Mouse (Mus musculus) myocyte (in vitro differentiated cells): ENCODE results near the gene Aen. TPM values are rescaled to one million over a fixed set of nuclear protein-coding genes. Genes with fewer than 3 reads are reported as not detected.

ENCODE experiments used
- H3K27me3 ChIP-seq: one replicate; pipeline ENCODE4 v1.6.1; 2011; ENCODE audit not compliant: control insufficient read depth, insufficient read depth, insufficient read length
- H3K36me3 ChIP-seq: one replicate; pipeline ENCODE4 v1.6.1; 2011; ENCODE audit not compliant: control insufficient read depth, insufficient read depth
- H3K4me2 ChIP-seq: one replicate; pipeline ENCODE4 v1.6.1; 2011; ENCODE audit warnings: low read depth, control low read depth
- H3K4me3 ChIP-seq: one replicate; pipeline ENCODE4 v1.5.1; 2011; ENCODE audit warnings: mild to moderate bottlenecking, control low read depth, moderate library complexity
- H3K79me2 ChIP-seq: one replicate; pipeline ENCODE4 v1.6.1; 2011; ENCODE audit not compliant: control insufficient read depth, insufficient read depth
- H3ac ChIP-seq: one replicate; pipeline ENCODE4 v1.6.1; 2011; ENCODE audit not compliant: control insufficient read depth, insufficient read length
- CEBPB ChIP-seq: IDR thresholded peaks from 2 replicates; pipeline ENCODE4 v1.6.1; 2011; ENCODE audit warnings: mild to moderate bottlenecking, moderate library complexity; ENCODE audit not compliant: poor library complexity, insufficient read depth, severe bottlenecking
- E2F4 ChIP-seq: IDR thresholded peaks from one replicate; pipeline ENCODE4 v1.6.1; 2011; ENCODE audit warnings: mild to moderate bottlenecking, control low read depth, moderate library complexity; ENCODE audit not compliant: insufficient read depth
- MAX ChIP-seq: IDR thresholded peaks from one replicate; pipeline ENCODE4 v1.6.1; 2011; ENCODE audit warnings: low read depth, mild to moderate bottlenecking, control low read depth
- MYOD1 ChIP-seq, 3 experiments: IDR thresholded peaks; one replicate each; pipeline ENCODE4 v1.6.1; 2011; ENCODE audit warnings: control low read depth in 2 of 3, low read depth in 2 of 3, mild to moderate bottlenecking in 2 of 3, moderate library complexity in 1 of 3; ENCODE audit not compliant: insufficient read length in 2 of 3, control insufficient read depth in 1 of 3
- MYOG ChIP-seq, 3 experiments: IDR thresholded peaks; one replicate each; pipeline ENCODE4 v1.6.1; 2011; ENCODE audit warnings: control low read depth in 2 of 3, low read depth in 2 of 3, mild to moderate bottlenecking in 2 of 3; ENCODE audit not compliant: insufficient read length in 2 of 3, control insufficient read depth in 1 of 3, insufficient read depth in 1 of 3
- POLR2A ChIP-seq: IDR thresholded peaks from one replicate; pipeline ENCODE4 v1.6.1; 2011; ENCODE audit warnings: low read depth, mild to moderate bottlenecking, control low read depth, moderate library complexity; ENCODE audit not compliant: insufficient read length
- POLR2AphosphoS2 ChIP-seq: IDR thresholded peaks from one replicate; pipeline ENCODE4 v1.6.1; 2011; ENCODE audit warnings: low read depth, control low read depth; ENCODE audit not compliant: insufficient read length
- REST ChIP-seq: IDR thresholded peaks from one replicate; pipeline ENCODE4 v1.6.1; 2011; ENCODE audit warnings: mild to moderate bottlenecking, control low read depth, moderate library complexity; ENCODE audit not compliant: insufficient read depth, insufficient read length
- SRF ChIP-seq: IDR thresholded peaks from one replicate; pipeline ENCODE4 v1.6.1; 2011; ENCODE audit warnings: low read depth; ENCODE audit not compliant: control insufficient read depth, insufficient read length
- TCF12 ChIP-seq: IDR thresholded peaks from one replicate; pipeline ENCODE4 v1.6.1; 2011; ENCODE audit warnings: mild to moderate bottlenecking, control low read depth; ENCODE audit not compliant: poor library complexity, insufficient read depth, severe bottlenecking
- TCF3 ChIP-seq: IDR thresholded peaks from one replicate; pipeline ENCODE4 v1.6.1; 2011; ENCODE audit warnings: low read depth, control low read depth; ENCODE audit not compliant: insufficient read length
- USF1 ChIP-seq: IDR thresholded peaks from one replicate; pipeline ENCODE4 v1.6.1; 2011; ENCODE audit warnings: low read depth, mild to moderate bottlenecking, control low read depth, moderate library complexity
- polyA plus RNA-seq: library from polyadenylated mRNA; unstranded; fragments of >200 nt; fragmentation: generic; extraction: Trizol; gene quantifications from one replicate; pipeline ENCODE4 v1.2.1, GENCODE M21; 2012; ENCODE audit warnings: missing spikeins

Aen gene
- polyA plus RNA-seq, 1 experiment, result 52.8 TPM

GRCm38 (mm10) chr7:78927266-78927665 lies 31.6 kb downstream of the Aen start:
- peaks cover 5% of the 10 kb centered on the region for H3K27me3 ChIP-seq
- no peak for TF ChIP-seq MYOD1 (IDR thresholded peaks at IDR 0.05; ENCODE audit: control insufficient read depth in 1 of 3, insufficient read length in 2 of 3, low read depth in 2 of 3)
- TF ChIP-seq USF1, result no peak
- TF ChIP-seq POLR2A, result no peak
- TF ChIP-seq CEBPB, result no peak
- no peak for TF ChIP-seq E2F4
- TF ChIP-seq MYOG (IDR thresholded peaks at IDR 0.05; ENCODE audit: control insufficient read depth in 1 of 3, insufficient read depth in 1 of 3, insufficient read length in 2 of 3, low read depth in 2 of 3), result no peak
- TF ChIP-seq MAX, result no peak
- TF ChIP-seq POLR2AphosphoS2, result no peak
- no peak for TF ChIP-seq TCF12
- no peak for TF ChIP-seq TCF3
- TF ChIP-seq SRF, result no peak
- no peaks in the 10 kb centered on the region for H3K79me2 ChIP-seq
- no peak overlapping the region for H3ac ChIP-seq
- H3K36me3 ChIP-seq, result no peaks in the 10 kb centered on the region
- H3K4me2 ChIP-seq, result no peak overlapping the region
- H3K4me3 ChIP-seq, result no peak overlapping the region

DNA sequence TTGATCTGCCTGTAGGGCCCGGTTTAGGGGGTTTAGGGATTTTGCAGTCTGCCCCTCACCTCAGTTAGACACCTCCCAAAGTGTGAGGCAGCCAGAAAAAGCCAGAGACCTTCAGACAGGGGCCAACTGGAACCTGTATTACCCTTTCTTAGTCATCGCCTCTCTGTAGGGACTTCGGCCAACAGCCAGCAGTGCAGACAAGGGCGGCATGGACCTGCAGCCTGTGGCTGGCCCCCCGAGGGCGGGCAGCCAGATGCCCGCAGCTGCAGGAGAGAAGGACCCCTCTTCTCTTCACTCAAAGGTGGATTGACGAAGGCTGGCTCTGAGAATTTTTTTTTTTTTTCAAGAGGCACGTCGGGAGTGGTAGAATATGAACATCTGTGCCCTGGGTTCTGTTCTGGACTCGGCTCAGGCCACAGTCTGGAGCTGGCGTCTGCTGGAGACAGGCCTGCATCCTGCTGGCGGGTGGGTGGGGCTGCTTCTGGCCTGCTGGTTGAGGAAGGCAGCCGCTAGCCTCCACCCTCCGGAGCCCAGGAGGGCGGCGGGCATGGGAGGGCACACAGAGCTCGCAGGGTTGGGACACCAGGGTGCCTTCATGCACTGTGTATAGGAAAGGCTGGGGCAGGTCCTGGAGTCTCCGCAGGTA lies 43.4 kb downstream of the Aen start:
- Histone ChIP-seq H3K4me3 (no peak overlapping the region), H3K79me2 (no peaks in the 10 kb centered on the region), H3K27me3 (peaks cover 31% of the 10 kb centered on the region), H3K4me2 (no peak overlapping the region), H3K36me3 (no peaks in the 10 kb centered on the region), H3ac (no peak overlapping the region)
- TF ChIP-seq TCF12, result no peak
- no peak for TF ChIP-seq USF1
- TF ChIP-seq E2F4, result no peak

- Histone ChIP-seq H3ac (no peak overlapping the region), H3K36me3 (no peaks in the 10 kb centered on the region), H3K4me2 (no peak overlapping the region), H3K4me3 (no peak overlapping the region), H3K79me2 (no peaks in the 10 kb centered on the region), H3K27me3 (peaks cover 29% of the 10 kb centered on the region)
- TF ChIP-seq TCF12 (no peak), CEBPB (no peak), POLR2A (no peak), MYOG (IDR thresholded peaks at IDR 0.05; ENCODE audit: control insufficient read depth in 1 of 3, insufficient read depth in 1 of 3, insufficient read length in 2 of 3, low read depth in 2 of 3) (peak in 1 of 3 experiments; percentile 31), MYOD1 (IDR thresholded peaks at IDR 0.05; ENCODE audit: control insufficient read depth in 1 of 3, insufficient read length in 2 of 3, low read depth in 2 of 3) (peak in 1 of 3 experiments; percentile 5)
Observed at GRCm38 (mm10) chr7:78940971-78941370, 45.3 kb downstream of the Aen start.

- Histone ChIP-seq H3K4me3 (no peak overlapping the region), H3K27me3 (peaks cover 23% of the 10 kb centered on the region), H3ac (no peak overlapping the region), H3K79me2 (no peaks in the 10 kb centered on the region), H3K36me3 (no peaks in the 10 kb centered on the region), H3K4me2 (no peak overlapping the region)
- TF ChIP-seq MAX, result no peak
- no peak for TF ChIP-seq USF1
Observed at GRCm38 (mm10) chr7:78942544-78942943, 46.9 kb downstream of the Aen start.

DNA sequence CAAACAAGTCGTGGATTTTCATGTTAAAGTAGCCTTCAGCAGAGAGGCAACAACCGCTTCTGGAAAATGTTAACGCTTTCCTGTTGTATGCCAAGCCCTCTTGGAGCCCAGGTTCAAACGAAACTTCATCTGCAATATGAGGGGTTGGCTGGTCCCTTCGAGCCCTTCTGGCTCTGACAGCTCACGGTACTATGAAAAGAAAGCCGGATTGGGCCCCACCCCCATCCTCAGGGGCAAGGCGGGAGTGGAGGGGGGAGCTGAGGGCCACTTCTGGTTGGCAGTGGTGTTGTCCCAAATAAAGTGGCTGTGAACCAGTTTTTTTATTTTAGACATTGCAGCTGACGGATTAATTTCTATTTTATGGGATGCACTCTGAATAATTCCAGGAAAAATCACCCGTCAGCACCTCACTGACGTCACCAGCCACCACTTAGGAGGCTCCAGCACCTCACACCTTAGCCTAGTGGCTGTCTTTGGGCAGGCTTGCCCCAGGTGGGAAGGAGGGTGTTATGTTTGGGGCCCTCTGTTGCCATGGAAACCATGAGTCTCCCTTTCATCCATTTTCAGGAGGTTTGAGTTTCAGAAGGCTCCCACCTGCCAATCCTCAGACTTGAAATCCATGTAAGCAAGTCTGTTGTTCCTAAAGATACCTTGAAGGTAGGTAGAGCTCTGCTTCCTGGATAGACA lies 58.4 kb downstream of the Aen start:
- Histone ChIP-seq H3K4me3 (no peak overlapping the region), H3ac (no peak overlapping the region), H3K4me2 (no peak overlapping the region), H3K27me3 (peaks cover 8% of the 10 kb centered on the region), H3K79me2 (no peaks in the 10 kb centered on the region), H3K36me3 (no peaks in the 10 kb centered on the region)
- no peak for TF ChIP-seq MYOG (IDR thresholded peaks at IDR 0.05; ENCODE audit: control insufficient read depth in 1 of 3, insufficient read depth in 1 of 3, insufficient read length in 2 of 3, low read depth in 2 of 3)
- no peak for TF ChIP-seq TCF12
- no peak for TF ChIP-seq SRF
- no peak for TF ChIP-seq USF1
- TF ChIP-seq MAX, result no peak
- no peak for TF ChIP-seq CEBPB
- TF ChIP-seq TCF3, result no peak
- TF ChIP-seq REST, result no peak
- TF ChIP-seq MYOD1 (IDR thresholded peaks at IDR 0.05; ENCODE audit: control insufficient read depth in 1 of 3, insufficient read length in 2 of 3, low read depth in 2 of 3), result no peak
- no peak for TF ChIP-seq POLR2AphosphoS2
- no peak for TF ChIP-seq E2F4
- TF ChIP-seq POLR2A, result no peak

GRCm38 (mm10) chr7:78954619-78955018 lies 59.0 kb downstream of the Aen start:
- Histone ChIP-seq H3K79me2 (no peaks in the 10 kb centered on the region), H3K4me2 (no peak overlapping the region), H3K36me3 (no peaks in the 10 kb centered on the region), H3K4me3 (no peak overlapping the region), H3K27me3 (peaks cover 8% of the 10 kb centered on the region), H3ac (no peak overlapping the region)
- TF ChIP-seq POLR2AphosphoS2 (no peak), MAX (no peak), MYOD1 (IDR thresholded peaks at IDR 0.05; ENCODE audit: control insufficient read depth in 1 of 3, insufficient read length in 2 of 3, low read depth in 2 of 3) (no peak)
